Comparison of ENCODE assay signal across 8 mouse cellular contexts in the genomic region with DNA sequence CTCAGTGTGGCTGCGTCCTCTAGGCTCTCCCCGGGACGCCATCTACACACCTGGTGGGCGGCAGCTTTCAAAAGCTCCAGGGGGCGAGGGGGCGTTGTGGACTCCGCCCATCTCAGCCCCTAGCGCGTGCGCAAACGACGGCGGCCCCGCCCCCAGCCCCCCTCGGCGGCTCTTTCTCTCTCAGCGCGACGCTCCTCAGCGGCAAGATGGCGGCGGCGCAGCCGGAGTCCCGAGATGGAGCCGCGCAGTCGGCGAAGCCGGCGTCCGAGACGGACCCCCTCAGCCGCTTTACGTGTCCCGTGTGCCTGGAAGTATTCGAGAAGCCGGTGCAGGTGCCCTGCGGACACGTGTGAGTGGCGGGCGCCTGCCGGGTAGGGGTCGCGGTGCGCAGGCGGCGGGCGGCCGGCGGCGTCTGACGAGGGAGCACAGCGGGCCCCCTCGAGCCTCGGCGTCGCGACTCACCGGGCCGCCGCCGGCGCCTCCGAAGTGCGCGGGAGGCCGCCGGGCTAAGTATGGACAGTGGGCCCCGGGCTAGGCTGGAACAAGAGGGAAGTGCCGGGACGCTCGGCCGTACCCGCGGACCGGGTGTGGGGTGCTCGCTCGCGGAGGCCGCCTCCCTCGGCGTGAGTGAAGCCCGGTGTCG. TPM values are rescaled to one million over a fixed set of nuclear protein-coding genes. Genes with fewer than 3 reads are reported as not detected.
DNase-seq lines count a peak whose midpoint lies in the region; ATAC-seq and TF ChIP-seq lines count a peak whose summit lies in the region.

No protein-coding gene starts in this region.

- peak; percentile 69 for ATAC-seq in erythroblast, adult 5-6 weeks (replicated peaks; ENCODE audit: low FRiP score, poor library complexity, severe bottlenecking)
- ATAC-seq in heart, embryonic 12.5 days (ENCODE audit: insufficient number of reproducible peaks, low FRiP score): peak; percentile 88
- ATAC-seq in kidney, embryonic 16.5 days (ENCODE audit: low FRiP score, low TSS enrichment): peak; percentile 92
- ATAC-seq in liver, embryonic 15.5 days (ENCODE audit: insufficient read depth): peak; percentile 75
- peak; percentile 86 for ATAC-seq in neural tube, embryonic 12.5 days (ENCODE audit: low FRiP score, low read depth)
- ATAC-seq in stomach, postnatal 0 days (ENCODE audit: low FRiP score, low TSS enrichment): peak; percentile 80

- peaks cover 16% of the 10 kb centered on the region; the same call in 1 of the 2 replicates for H3K36me3 ChIP-seq in heart, embryonic 12.5 days
- peaks cover 17% of the 10 kb centered on the region; the same call in 1 of the 2 replicates for H3K36me3 ChIP-seq in kidney, embryonic 16.5 days (ENCODE audit: insufficient read depth, low read length)
- peaks cover 20% of the 10 kb centered on the region for H3K36me3 ChIP-seq in liver, embryonic 15.5 days (replicated peaks)
- peaks cover 17% of the 10 kb centered on the region for H3K36me3 ChIP-seq in neural tube, embryonic 12.5 days
- H3K36me3 ChIP-seq in stomach, postnatal 0 days (ENCODE audit: control insufficient read depth, insufficient read depth, low read length): no peaks in the 10 kb centered on the region

- under 1% methylated on average over 85 of the region's 85 CpGs for WGBS in heart, embryonic 12.5 days
- WGBS in kidney, embryonic 16.5 days: under 1% methylated on average over 80 of the region's 85 CpGs
- under 1% methylated on average over 85 of the region's 85 CpGs for WGBS in liver, embryonic 15.5 days (ENCODE audit: insufficient replicate concordance)
- under 1% methylated on average over 85 of the region's 85 CpGs for WGBS in neural tube, embryonic 12.5 days
- WGBS in stomach, postnatal 0 days: under 1% methylated on average over 76 of the region's 85 CpGs

- H3K27me3 ChIP-seq in heart, embryonic 12.5 days (replicated peaks): no peaks in the 10 kb centered on the region
- H3K27me3 ChIP-seq in kidney, embryonic 16.5 days (ENCODE audit: insufficient read depth, low read length): no peaks in the 10 kb centered on the region
- H3K27me3 ChIP-seq in liver, embryonic 15.5 days: no peaks in the 10 kb centered on the region
- H3K27me3 ChIP-seq in neural tube, embryonic 12.5 days (replicated peaks): no peaks in the 10 kb centered on the region; the same call in 1 of the 2 replicates
- no peaks in the 10 kb centered on the region for H3K27me3 ChIP-seq in stomach, postnatal 0 days (ENCODE audit: control insufficient read depth, insufficient read depth, low read length)

- H3K9ac ChIP-seq in heart, embryonic 12.5 days: peak overlapping the region; percentile 93
- H3K9ac ChIP-seq in kidney, embryonic 16.5 days (replicated peaks; ENCODE audit: low read length): peak overlapping the region; percentile 90
- peak overlapping the region; percentile 90 for H3K9ac ChIP-seq in liver, embryonic 15.5 days
- H3K9ac ChIP-seq in neural tube, embryonic 12.5 days: peak overlapping the region; percentile 96
- H3K9ac ChIP-seq in stomach, postnatal 0 days (ENCODE audit: low read length): peak overlapping the region; percentile 91

- H3K4me1 ChIP-seq in heart, embryonic 12.5 days (replicated peaks): peaks cover 41% of the 10 kb centered on the region
- H3K4me1 ChIP-seq in kidney, embryonic 16.5 days (ENCODE audit: insufficient read depth, low read length): peaks cover 27% of the 10 kb centered on the region
- peaks cover 47% of the 10 kb centered on the region for H3K4me1 ChIP-seq in liver, embryonic 15.5 days (replicated peaks)
- peaks cover 31% of the 10 kb centered on the region for H3K4me1 ChIP-seq in neural tube, embryonic 12.5 days
- H3K4me1 ChIP-seq in stomach, postnatal 0 days (replicated peaks; ENCODE audit: control insufficient read depth, insufficient read depth): peaks cover 2% of the 10 kb centered on the region; the same call in 1 of the 2 replicates

- no peak for TF ChIP-seq EP300 in stomach, postnatal 0 days (optimal IDR thresholded peaks at IDR 0.05)

- peak; percentile 45 for TF ChIP-seq CTCF in stomach, postnatal 0 days (IDR thresholded peaks at IDR 0.05; ENCODE audit: low read depth)

- H3K9me3 ChIP-seq in heart, embryonic 12.5 days (replicated peaks): no peaks in the 10 kb centered on the region
- no peaks in the 10 kb centered on the region for H3K9me3 ChIP-seq in kidney, embryonic 16.5 days (ENCODE audit: low read length)
- no peaks in the 10 kb centered on the region for H3K9me3 ChIP-seq in liver, embryonic 15.5 days (replicated peaks)
- H3K9me3 ChIP-seq in neural tube, embryonic 12.5 days: no peaks in the 10 kb centered on the region
- H3K9me3 ChIP-seq in stomach, postnatal 0 days (ENCODE audit: control insufficient read depth, low read length): no peaks in the 10 kb centered on the region

- DNase-seq in CD4-positive helper T cell, adult 2 months (ENCODE audit: low read depth, low spot score): peak; percentile 94
- DNase-seq in brain, adult 2 months (ENCODE audit: low read depth, low spot score): peak; percentile 92
- DNase-seq in stomach, postnatal 0 days (ENCODE audit: low spot score): peak; percentile 90

- peak overlapping the region; percentile 75 for H3K27ac ChIP-seq in heart, embryonic 12.5 days (ENCODE audit: poor library complexity, severe bottlenecking)
- H3K27ac ChIP-seq in kidney, embryonic 16.5 days (ENCODE audit: low read length): peak overlapping the region; percentile 75
- H3K27ac ChIP-seq in liver, embryonic 15.5 days (replicated peaks): peak overlapping the region; percentile 87
- H3K27ac ChIP-seq in neural tube, embryonic 12.5 days: peak overlapping the region; percentile 76
- H3K27ac ChIP-seq in stomach, postnatal 0 days (replicated peaks): peak overlapping the region; percentile 91

- H3K4me3 ChIP-seq in heart, embryonic 12.5 days: peak overlapping the region; percentile 92
- H3K4me3 ChIP-seq in kidney, embryonic 16.5 days (ENCODE audit: low read length): peak overlapping the region; percentile 94
- H3K4me3 ChIP-seq in liver, embryonic 15.5 days (replicated peaks): peak overlapping the region; percentile 95
- peak overlapping the region; percentile 98 for H3K4me3 ChIP-seq in neural tube, embryonic 12.5 days
- H3K4me3 ChIP-seq in stomach, postnatal 0 days (ENCODE audit: low read depth, low read length): peak overlapping the region; percentile 96

- peak overlapping the region; percentile 93 for H3K4me2 ChIP-seq in heart, embryonic 12.5 days
- H3K4me2 ChIP-seq in kidney, embryonic 16.5 days (replicated peaks; ENCODE audit: low read depth, low read length): peak overlapping the region; percentile 84
- peak overlapping the region; percentile 94 for H3K4me2 ChIP-seq in liver, embryonic 15.5 days
- H3K4me2 ChIP-seq in neural tube, embryonic 12.5 days (replicated peaks): peak overlapping the region; percentile 90
- H3K4me2 ChIP-seq in stomach, postnatal 0 days (replicated peaks; ENCODE audit: low read depth): peak overlapping the region; percentile 89

RNA-seq across cellular contexts. Expression of gene Spata2, which starts 10.7 kb away (rescaled TPM):
- total RNA-seq in erythroblast, adult 5-6 weeks (2015; ENCODE audit: low replicate concordance): 6.1 and 9.4 TPM in 2 replicates
- 6.3 and 7.6 TPM in 2 replicates for total RNA-seq in erythroblast, adult 5-6 weeks (2017; ENCODE audit: low replicate concordance)
- 14.6 and 15.4 TPM in 2 replicates for polyA plus RNA-seq in heart, embryonic 12.5 days (2016; fragmentation: Nextera tagmentation; extraction: Ambion mirVana)
- 18.3 and 21.2 TPM in 2 replicates for polyA plus RNA-seq in kidney, embryonic 16.5 days (2015; fragmentation: Nextera tagmentation; extraction: Ambion mirVana)
- polyA plus RNA-seq in liver, embryonic 15.5 days (2015; fragmentation: Nextera tagmentation; extraction: Ambion mirVana): 8.1 and 8.3 TPM in 2 replicates
- 24.2 and 25.7 TPM in 2 replicates for polyA plus RNA-seq in neural tube, embryonic 12.5 days (2016; fragmentation: Nextera tagmentation; extraction: Ambion mirVana)
- polyA plus RNA-seq in stomach, postnatal 0 days (2015; fragmentation: Nextera tagmentation; extraction: Ambion mirVana): 9.4 and 11.3 TPM in 2 replicates

RNA-seq across cellular contexts. Expression of gene Rnf114, which starts 10.9 kb away (rescaled TPM):
- 39.6 and 41.6 TPM in 2 replicates for total RNA-seq in erythroblast, adult 5-6 weeks (2015; ENCODE audit: low replicate concordance)
- total RNA-seq in erythroblast, adult 5-6 weeks (2017; ENCODE audit: low replicate concordance): 32.3 and 41.5 TPM in 2 replicates
- polyA plus RNA-seq in heart, embryonic 12.5 days (2016; fragmentation: Nextera tagmentation; extraction: Ambion mirVana): 61.4 and 62.9 TPM in 2 replicates
- polyA plus RNA-seq in kidney, embryonic 16.5 days (2015; fragmentation: Nextera tagmentation; extraction: Ambion mirVana): 104 and 108 TPM in 2 replicates
- 35.3 and 38.2 TPM in 2 replicates for polyA plus RNA-seq in liver, embryonic 15.5 days (2015; fragmentation: Nextera tagmentation; extraction: Ambion mirVana)
- polyA plus RNA-seq in neural tube, embryonic 12.5 days (2016; fragmentation: Nextera tagmentation; extraction: Ambion mirVana): 130 and 134 TPM in 2 replicates
- 44.6 and 47.6 TPM in 2 replicates for polyA plus RNA-seq in stomach, postnatal 0 days (2015; fragmentation: Nextera tagmentation; extraction: Ambion mirVana)

RNA-seq across cellular contexts. Expression of gene Snai1, which starts 34.6 kb away (rescaled TPM):
- total RNA-seq in erythroblast, adult 5-6 weeks (2015; ENCODE audit: low replicate concordance): not detected in 2 replicates
- 0.70 TPM in 1 of 2 replicates, not detected in the other for total RNA-seq in erythroblast, adult 5-6 weeks (2017; ENCODE audit: low replicate concordance)
- polyA plus RNA-seq in heart, embryonic 12.5 days (2016; fragmentation: Nextera tagmentation; extraction: Ambion mirVana): 18.8 and 21.4 TPM in 2 replicates
- 40.8 and 49.3 TPM in 2 replicates for polyA plus RNA-seq in kidney, embryonic 16.5 days (2015; fragmentation: Nextera tagmentation; extraction: Ambion mirVana)
- polyA plus RNA-seq in liver, embryonic 15.5 days (2015; fragmentation: Nextera tagmentation; extraction: Ambion mirVana): 1.6 and 1.9 TPM in 2 replicates
- 21.7 and 23.2 TPM in 2 replicates for polyA plus RNA-seq in neural tube, embryonic 12.5 days (2016; fragmentation: Nextera tagmentation; extraction: Ambion mirVana)
- 6.9 and 8.3 TPM in 2 replicates for polyA plus RNA-seq in stomach, postnatal 0 days (2015; fragmentation: Nextera tagmentation; extraction: Ambion mirVana)

Comparison
In these comparisons a context has a peak if more than half of its experiments do, and no peak if none do; other contexts are left out.
1. Peak in every context shown above with its lines: DNase-seq, ATAC-seq, H3K4me3 ChIP-seq and H3K27ac ChIP-seq.